Mouse (Mus musculus) cerebellum, postnatal 14 days (tissue): Measurements from ENCODE around the gene Ftsj3.
"Not testable (repeated sequence)": the region's sequence is repeated elsewhere in the genome, so short reads cannot be mapped to it uniquely, and the experiment has no call there.

ENCODE experiments used
- DNase-seq, 2 experiments: peaks; one replicate each; pipeline ENCODE4 v3.0.0; 2021; ENCODE audit warnings: mixed read lengths in 2 of 2

Ftsj3 gene

DNA sequence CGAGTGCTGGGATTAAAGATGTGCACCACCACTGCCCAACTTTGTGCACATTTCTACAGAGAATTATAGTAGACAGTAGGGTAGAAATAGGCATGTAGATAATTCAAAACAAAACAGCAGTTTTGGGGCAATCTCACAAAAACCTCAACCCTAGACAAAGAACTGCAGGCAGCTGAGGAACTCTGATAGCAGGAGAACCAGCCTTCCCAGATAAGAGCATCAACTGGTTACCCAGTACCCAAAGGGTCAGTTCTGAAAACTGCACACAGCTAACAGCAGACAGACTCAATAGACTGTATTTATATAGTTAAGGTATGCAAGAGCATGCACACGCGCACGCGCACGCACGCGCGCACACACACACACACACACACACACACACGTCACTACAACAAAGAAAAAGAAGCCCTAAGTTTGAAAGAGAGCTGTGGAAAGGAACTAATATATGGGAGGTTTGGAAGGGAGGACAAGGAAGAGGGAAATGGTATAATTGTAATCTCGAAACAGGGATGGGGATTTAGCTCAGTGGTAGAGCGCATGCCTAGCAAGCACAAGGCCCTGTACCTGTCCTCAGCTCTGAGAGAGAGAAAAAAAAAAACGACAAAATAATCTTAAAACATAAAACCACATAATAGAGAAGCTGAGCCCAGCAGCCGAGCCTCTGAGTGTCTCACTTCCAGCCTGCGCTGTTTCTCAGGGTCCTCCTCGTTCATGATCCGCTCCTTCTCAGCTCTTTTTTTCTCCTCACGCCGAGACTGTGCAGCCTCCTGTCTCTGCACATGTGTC is 54.3 kb downstream of the Ftsj3 start:
- DNase-seq = no peak

- no peak for DNase-seq
These were observed 55.1 kb downstream of the Ftsj3 start for GRCm38 (mm10) chr11:106200756-106201155.

DNA sequence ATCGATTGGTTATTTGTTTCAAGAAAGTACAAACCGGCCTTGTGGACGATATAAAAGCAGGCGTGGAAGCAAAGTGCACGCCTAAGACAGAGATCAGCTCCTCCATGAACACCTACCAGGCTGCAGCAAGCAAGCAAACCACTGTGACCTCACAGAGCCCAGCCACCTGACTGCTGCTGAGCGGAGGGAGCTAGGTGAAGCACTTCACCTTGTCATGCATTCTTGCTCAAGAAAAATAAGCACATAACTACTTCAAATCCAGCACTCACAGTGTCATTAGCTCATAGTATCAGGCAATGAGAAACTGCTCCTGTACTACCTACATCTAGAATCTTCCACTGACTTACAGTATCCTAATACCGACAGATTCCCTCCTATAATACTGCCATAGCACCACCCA is 55.9 kb downstream of the Ftsj3 start:
- not testable (repeated sequence) for DNase-seq
